Mouse (Mus musculus): ENCODE data around the gene Crygb.
A peak's percentile ranks its signal among the peaks of the same experiment; 100 is the strongest.
"Not testable (repeated sequence)": the region's sequence is repeated elsewhere in the genome, so short reads cannot be mapped to it uniquely, and the experiment has no call there.

The Crygb gene

DNA sequence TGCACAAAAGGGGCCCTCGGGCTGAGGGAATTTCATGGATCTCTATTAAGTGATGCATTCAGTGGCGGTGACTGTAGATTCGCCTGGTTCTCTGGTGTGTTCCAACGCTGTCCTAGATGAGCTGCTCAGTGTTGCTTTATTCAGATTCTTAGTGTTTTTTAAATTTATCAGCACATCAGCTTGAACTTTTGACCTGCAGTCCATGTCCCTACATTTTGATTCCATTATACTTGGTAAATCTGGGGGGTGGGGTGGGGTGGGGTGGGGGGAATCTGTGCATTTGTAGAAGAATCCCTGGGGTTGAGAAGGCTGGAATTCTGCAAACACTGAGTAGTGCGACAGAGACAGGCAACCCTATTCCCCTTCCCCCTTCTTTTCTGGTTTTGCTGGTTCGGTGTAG lies 8.5 kb downstream of the Crygb start, which contains the start of gene Crygc:
Gene Crygc (minus strand): TSS at position 101 of the 400 bp plus-strand sequence.
- no peak for DNase-seq (ENCODE audit: low read depth)

DNA sequence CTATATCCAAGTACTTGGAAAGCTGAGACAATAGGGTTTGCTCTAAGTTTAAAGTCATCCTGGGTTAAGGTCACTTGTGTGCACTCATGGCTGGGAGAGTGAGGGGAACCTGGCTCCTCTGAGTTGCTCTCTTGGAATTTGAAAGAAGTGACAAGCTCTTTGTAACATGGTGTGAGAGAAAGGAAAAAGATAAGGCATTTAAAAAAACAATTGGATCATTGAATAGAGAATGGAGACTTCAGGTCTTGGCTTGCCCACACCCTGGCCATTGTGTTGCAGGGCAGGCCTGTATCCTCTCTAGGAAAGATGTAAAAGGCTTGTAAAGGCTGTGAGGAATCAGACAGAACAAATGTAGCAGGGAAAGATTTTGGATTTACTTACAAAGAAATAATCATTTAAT lies 14.2 kb downstream of the Crygb start:
- DNase-seq (ENCODE audit: low read depth) = no peak

- DNase-seq (ENCODE audit: low read depth) = peak; percentile 17
Observed at GRCm38 (mm10) chr1:65064201-65064600, 17.9 kb downstream of the Crygb start.

GRCm38 (mm10) chr1:65063352-65063751 lies 18.7 kb downstream of the Crygb start, which contains the start of gene Crygd:
Gene Crygd, minus strand, starts transcription at chr1:65063452.
- DNase-seq (ENCODE audit: low read depth) = no peak

DNA sequence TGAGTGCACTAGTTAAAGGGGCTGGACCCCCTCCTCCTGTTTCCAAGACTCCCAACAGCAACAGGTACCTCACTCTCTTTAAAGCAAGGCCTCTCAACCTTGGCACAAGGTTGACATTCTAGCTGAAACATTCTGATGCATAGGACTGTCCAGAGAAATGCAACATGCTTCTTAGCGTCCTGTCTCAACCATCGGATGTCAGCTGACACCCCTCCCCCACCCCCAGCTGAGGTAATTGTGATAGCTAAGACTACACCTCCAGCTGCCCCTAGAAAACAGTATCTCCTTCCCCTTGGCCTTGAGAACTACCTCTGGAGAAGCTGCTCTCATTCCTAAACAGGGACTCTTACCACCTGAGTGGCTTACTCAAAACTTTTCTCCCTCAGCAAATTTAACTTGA lies 29.9 kb downstream of the Crygb start:
- DNase-seq (ENCODE audit: low read depth) = no peak

DNA sequence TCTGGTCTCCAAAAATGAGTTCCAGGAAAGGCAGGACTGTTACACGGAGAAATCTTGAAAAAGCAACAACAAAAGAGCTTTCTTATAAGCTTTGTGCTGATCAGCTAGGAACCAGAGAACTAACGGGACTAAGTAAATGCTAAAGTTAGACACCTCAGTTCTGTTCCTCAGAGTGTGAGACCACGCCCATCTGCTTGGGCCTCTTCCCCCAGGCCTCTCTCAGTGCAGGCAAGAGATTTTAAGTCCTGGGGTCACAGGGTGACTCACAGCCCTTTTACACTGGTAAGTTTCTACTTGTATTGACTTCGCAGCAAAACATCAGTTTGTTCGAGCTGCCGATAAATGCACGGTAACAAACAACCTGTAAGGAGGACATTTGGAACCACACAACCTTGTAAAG lies 30.4 kb downstream of the Crygb start:
- peak; percentile 30 for DNase-seq (ENCODE audit: low read depth)

- not testable (repeated sequence) for DNase-seq (ENCODE audit: low read depth)
Observed at GRCm38 (mm10) chr1:65050952-65051351, 31.1 kb downstream of the Crygb start, which contains the start of gene Cryge. Gene Cryge, minus strand, starts transcription at chr1:65051149.

- DNase-seq (ENCODE audit: low read depth) = peak; percentile 77
Observed at GRCm38 (mm10) chr1:65048781-65049180, 33.3 kb downstream of the Crygb start.

DNA sequence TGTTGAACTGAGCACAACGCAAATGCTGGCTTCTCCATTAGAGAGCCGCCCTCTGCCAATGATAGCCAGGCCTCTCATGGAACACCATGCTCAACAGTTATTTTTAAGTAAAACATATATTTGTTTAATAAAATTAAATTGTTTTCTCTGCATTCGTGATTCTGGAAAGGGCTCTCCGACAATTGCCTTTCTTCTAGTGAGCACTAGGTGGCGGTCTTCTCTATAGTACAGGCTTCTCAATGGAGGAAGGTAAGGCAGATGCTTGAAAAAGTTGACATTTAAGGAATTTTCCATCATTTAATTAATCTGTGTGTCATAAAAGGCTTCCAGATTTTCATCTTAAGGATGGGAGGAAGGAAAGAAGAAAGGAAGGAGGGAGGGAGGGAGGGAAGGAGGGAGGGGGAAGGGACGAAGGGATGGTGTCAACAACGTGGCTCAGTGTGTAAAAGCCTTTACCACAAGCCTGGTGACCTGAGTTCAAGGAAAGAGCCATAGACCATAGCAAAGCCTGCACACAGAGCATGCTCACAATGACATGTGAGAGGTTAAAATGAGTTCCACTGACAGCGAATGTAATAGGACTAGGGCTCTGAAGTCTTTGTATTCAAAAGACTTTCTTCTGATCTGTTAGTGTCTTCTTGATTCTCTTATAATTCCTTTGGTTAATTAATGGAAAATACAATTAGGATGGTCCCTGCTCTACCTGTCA lies 35.5 kb downstream of the Crygb start:
- DNase-seq (ENCODE audit: low read depth) = peak; percentile 76

DNA sequence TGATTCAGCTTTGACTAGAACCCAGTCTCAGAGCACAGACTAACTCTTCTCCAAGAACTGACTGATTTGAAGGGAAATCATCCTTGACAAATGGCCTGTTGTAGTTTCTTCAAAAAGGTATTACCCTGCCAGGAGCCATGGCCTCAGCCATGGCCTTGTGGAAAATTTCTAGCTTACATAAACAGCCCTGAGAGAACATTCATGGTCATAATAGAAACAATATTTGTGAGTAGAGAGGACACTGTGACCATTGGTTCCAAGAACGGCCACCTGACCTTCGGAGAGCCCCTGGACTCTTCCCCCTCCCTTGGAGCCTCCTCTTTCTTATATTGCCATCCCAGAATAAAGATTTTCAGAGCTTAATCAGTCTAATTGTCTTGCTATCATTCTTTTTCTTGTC lies 38.7 kb downstream of the Crygb start:
- DNase-seq (ENCODE audit: low read depth) = no peak

GRCm38 (mm10) chr1:65041837-65042236 lies 40.3 kb downstream of the Crygb start:
- peak; percentile 25 for DNase-seq (ENCODE audit: low read depth)

- DNase-seq (ENCODE audit: low read depth) = no peak
Observed at GRCm38 (mm10) chr1:65040806-65041205, 41.3 kb downstream of the Crygb start.

DNA sequence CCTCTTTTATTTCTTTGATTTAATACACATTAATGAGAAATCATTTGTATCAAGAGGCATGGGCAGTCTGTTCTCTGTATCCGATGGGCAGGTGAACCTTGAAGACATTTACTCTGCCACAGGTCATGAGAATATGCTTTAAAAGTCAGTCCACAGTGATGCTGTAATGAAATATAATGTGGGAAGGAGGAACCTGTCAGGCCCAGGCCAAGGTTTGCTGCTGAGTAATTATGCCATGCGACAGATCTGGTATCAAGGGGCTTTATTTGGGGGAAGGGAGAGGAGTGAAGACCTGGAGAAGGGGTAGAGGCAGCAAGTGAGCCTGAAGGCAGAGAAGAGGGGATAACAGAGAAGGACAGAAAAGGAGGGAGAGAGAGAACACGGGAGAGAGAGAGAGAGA lies 42.4 kb downstream of the Crygb start:
- no peak for DNase-seq (ENCODE audit: low read depth)

DNA sequence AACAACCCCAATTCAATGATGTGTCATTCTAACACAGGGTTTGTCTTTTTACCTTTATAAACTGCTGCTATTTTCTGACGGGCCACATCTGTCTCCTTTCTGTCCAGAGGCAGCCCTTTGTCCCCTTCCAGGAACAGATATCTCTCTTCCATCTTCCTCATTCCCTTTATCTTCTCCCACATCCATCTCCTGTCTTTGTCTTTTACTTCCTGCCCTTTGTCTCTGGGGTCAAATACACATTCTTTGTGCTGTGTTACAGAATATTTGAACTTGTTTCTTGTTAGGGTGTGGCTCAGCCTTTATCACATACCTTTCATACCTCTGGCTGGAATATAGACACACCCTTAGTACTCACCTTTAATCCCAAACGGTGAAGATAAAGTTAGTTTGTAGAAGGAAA lies 44.5 kb downstream of the Crygb start:
- no peak for DNase-seq (ENCODE audit: low read depth)

GRCm38 (mm10) chr1:65035513-65035912 lies 46.6 kb downstream of the Crygb start:
- DNase-seq (ENCODE audit: low read depth) = no peak

DNA sequence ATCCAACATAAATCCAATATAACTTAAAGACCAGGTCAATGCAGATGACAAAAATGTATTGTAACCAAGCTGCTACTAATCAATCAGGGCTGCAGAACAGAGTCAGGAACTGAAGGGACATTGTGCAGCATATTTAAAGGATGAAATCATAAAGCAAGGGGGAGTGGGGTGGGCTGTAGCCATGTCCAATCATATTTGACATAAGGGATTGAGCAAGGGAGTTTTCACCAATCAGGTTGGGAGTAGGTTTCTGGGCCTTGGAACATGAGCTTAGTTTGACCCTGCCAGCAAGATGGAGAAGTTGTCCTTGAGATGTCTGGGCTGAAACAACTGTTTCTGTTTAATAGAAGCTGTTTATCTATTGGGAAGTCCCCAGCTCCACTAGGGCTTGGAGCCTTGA lies 49.4 kb downstream of the Crygb start, which contains the start of gene Akr1cl:
Gene Akr1cl (minus strand): TSS at position 119 of the 400 bp plus-strand sequence.
- no peak for DNase-seq (ENCODE audit: low read depth)

All from NIH3T3 (cell line).